Mouse (Mus musculus): ENCODE measurements around the gene Gm17604.

Gm17604 gene

DNA sequence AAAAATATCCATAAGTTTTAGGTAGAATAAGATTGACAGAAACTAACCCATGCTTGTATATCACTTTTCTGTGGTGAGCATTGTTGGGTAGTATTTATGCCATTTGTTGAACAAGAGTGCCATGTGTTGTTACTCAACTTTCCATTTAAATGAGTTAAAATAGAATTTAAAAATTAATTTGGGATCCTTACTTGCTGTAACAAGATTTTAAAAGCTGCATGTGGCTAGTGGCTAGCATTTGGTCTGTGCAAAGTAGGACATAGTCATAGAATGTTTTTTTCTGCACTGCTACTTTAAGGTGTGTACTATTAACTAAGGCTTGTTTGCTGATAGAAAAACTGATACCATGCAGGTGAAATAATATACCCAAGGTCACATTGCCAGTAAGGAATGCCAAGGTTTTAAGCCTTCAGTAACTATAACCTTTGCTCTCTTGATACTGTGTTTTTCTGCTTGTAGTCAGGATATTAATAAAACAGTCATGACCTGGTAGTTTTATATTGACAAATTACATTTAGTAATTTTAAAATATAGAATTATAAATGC lies at the start of gene Gm17604:
Gene Gm17604 (minus strand): TSS at position 51 of the 546 bp plus-strand sequence.
- no peak for DNase-seq (ENCODE audit: inconsistent ontology term)

DNA sequence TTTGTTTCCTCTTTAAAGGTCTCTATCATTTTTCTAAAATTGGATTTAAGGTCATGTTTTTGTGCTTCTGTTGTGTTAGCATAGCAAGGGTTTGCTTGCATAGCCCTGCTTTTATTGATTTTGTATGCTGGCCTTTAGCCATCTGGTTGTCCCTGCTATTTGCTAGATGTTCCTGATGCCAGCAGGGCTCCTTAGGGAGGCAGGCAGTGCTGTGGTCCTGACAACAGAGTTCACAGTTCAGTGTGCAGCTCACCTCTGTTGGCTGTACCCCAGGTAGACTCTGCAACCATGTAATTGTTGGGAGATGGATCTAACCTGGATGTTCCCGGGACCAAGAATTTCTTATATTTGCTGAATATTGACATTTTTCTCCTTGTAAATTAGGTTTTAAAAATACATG lies 45.3 kb upstream of the Gm17604 start:
- no peak for DNase-seq (ENCODE audit: inconsistent ontology term)

DNA sequence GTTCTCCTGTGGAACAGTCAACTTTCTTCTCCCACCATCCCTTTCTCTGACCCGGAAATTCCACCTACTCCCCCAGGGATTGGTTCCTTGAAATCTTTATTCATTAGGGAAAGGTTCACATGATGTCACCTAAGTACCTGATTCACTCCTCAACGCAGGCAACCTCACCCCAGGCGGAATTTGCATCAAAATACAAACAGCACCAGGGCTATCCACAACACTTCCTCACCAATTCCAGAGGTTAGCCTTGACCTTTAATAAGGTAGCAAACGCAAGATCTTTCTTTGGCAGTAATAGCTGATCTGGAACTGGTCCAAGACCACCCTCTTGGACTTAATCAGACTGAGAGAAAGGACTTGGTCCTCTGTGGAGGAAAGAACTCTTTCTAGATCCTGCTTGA lies 1.5 kb downstream of the Gm17604 start:
- no peak for DNase-seq (ENCODE audit: inconsistent ontology term)

DNA sequence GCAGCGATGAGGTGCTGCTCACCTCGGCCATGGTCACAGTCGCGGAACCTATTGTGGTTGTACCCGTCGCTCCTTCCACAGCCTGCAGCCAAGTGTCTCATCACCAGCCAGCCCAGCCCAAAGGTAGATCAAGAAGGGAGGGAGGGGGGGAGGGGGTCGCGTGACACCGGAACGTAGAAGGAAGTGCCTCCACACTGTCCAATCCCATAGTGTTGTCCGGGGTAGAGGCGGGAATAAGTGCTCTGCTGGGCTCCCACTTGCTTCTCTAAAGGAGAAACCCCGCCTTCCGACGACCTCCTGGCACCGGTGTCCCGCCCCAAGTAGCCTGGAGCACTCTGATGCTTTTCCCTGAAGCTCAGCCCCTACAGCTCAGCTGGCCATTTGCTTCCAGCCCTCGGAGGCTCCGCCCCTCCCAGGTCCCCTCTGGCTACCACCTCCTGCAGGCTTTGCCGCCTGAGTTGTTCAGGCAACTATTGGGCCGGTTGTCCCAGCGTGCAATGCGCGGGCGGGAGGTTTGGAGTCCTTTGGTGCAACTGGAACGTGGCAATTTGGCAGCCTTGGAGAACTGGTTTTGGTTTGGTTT lies 24.3 kb downstream of the Gm17604 start, which contains the start of the genes Mospd2 and Fancb:
Gene Mospd2 (minus strand): TSS at position 183 of the 583 bp plus-strand sequence.
Gene Fancb (plus strand): TSS at position 400 of the 583 bp plus-strand sequence.
- DNase-seq (ENCODE audit: inconsistent ontology term) = peak; percentile 97

DNA sequence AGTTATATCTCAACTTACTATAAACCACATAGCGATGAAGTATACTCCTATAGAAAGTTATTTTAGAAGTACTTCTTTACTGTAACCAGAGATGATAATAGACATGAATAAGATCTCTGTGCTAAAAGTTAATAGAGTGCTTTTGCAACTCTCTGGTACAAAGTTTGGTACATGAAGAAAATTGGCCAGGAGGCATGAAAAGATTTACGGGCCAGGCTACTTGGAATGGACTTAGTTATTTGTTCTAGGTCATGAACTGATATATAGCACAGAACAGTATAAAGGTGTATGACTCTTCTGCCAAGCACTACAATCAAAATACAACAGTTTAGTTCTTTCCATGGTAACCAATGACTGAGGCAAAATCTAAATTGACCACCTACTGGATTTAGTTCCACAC lies 25.8 kb downstream of the Gm17604 start:
- DNase-seq (ENCODE audit: inconsistent ontology term) = no peak

DNA sequence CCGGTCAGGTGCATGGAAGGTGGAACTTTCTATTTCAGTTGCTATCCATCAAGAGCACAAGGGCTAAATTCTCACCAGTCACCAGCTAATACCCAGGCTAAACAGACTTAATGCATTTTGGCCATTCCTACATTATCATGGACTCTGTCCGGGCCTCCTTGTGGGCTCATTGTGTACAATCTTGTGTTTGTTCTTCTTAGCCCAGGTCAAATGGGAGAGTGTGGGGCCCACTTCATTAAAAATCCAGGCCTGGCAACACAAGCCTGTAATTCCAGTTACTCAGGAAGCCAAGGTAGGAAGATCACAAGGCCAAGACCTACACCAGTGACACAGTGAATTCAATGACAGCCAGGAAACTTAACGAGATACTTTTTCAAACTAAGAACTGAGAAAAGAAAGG lies 33.4 kb downstream of the Gm17604 start:
- DNase-seq (ENCODE audit: inconsistent ontology term) = no peak

DNA sequence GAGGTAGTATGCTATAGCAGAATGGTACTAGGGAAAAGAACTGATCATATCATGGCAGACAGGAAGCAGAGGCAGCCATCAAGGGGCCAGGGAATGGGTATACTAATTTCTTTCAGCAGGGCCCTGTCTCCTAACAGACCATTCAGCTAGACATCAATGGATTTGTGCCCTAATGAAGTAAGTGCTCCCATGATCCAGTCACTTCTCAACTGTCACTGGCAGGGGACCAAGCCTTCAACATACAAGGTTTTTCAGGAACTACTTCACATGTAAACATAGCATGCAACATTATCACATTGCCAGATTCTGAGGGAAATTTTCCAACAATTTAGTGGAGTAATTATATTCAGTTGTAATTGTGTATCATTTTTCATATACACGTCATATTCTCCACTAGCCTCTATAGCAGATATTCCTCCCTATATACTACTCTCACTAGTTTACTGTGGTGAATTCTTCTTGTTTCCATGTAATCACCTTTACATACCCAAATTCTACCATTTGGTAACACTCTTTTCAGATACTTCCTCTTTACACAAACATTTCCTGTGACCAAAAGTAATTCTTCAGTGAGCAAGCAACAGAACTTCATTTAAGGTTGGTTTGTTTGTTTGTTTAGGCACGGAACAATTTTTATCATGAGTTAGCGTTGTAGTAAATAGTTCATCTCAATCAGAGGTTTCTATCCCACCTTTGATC lies 38.7 kb downstream of the Gm17604 start:
- DNase-seq (ENCODE audit: inconsistent ontology term) = no peak
